Mouse (Mus musculus): ENCODE measurements around the gene Klhl42. TPM values are rescaled to one million over a fixed set of nuclear protein-coding genes. Genes with fewer than 3 reads are reported as not detected.
A peak's percentile ranks its signal among the peaks of the same experiment; 100 is the strongest.

Klhl42 gene
- 3.9 and 6.4 TPM in 2 replicates for polyA plus RNA-seq (2012; rRNA removed)

- no peak for TF ChIP-seq CTCF (IDR thresholded peaks at IDR 0.05; ENCODE audit: extremely low read depth, insufficient read length, insufficient replicate concordance, low read depth, low read length)
- peak; percentile 76 for TF ChIP-seq POLR2A (IDR thresholded peaks at IDR 0.05; ENCODE audit: low read depth, low read length)
- Histone ChIP-seq H3K27ac (ENCODE audit: insufficient read depth, low read depth, low read length) (peak within 1 kb of the TSS; percentile 75), H3K27me3 (ENCODE audit: control insufficient read depth, insufficient read depth, low read length) (no peaks in the 10 kb centered on the region), H3K4me1 (ENCODE audit: control insufficient read depth, insufficient read depth, insufficient read length, low read length) (peaks cover 5% of the 10 kb centered on the region), H3K36me3 (ENCODE audit: control insufficient read depth, insufficient read depth, low read length) (peaks cover 2% of the 10 kb centered on the region; the same call in 1 of the 2 replicates), H3K4me3 (ENCODE audit: low read depth, low read length) (peak within 1 kb of the TSS; percentile 87)
- under 1% methylated on average over 98 of the region's 99 CpGs for WGBS
These were observed at the start of gene Klhl42 for GRCm38 (mm10) chr6:147091136-147092120. Gene Klhl42, plus strand, starts transcription at chr6:147091379.

GRCm38 (mm10) chr6:147042291-147043290 lies 48.6 kb upstream of the Klhl42 start, which contains the start of gene Mrps35:
Gene Mrps35, plus strand, starts transcription at chr6:147042764.
- Histone ChIP-seq H3K27me3 (ENCODE audit: control insufficient read depth, insufficient read depth, low read length) (no peaks in the 10 kb centered on the region), H3K4me1 (ENCODE audit: control insufficient read depth, insufficient read depth, insufficient read length, low read length) (peaks cover 6% of the 10 kb centered on the region; the same call in 1 of the 2 replicates), H3K27ac (ENCODE audit: insufficient read depth, low read depth, low read length) (peak within 1 kb of the TSS; percentile 56), H3K36me3 (ENCODE audit: control insufficient read depth, insufficient read depth, low read length) (peaks cover 9% of the 10 kb centered on the region), H3K4me3 (ENCODE audit: low read depth, low read length) (peak within 1 kb of the TSS; percentile 78)
- 2% methylated on average over 66 of the region's 66 CpGs for WGBS
- no peak for TF ChIP-seq CTCF (IDR thresholded peaks at IDR 0.05; ENCODE audit: extremely low read depth, insufficient read length, insufficient replicate concordance, low read depth, low read length)
- TF ChIP-seq POLR2A (IDR thresholded peaks at IDR 0.05; ENCODE audit: low read depth, low read length), result peak; percentile 88

- no peak for TF ChIP-seq CTCF (IDR thresholded peaks at IDR 0.05; ENCODE audit: extremely low read depth, insufficient read length, insufficient replicate concordance, low read depth, low read length)
- no peak for TF ChIP-seq POLR2A (IDR thresholded peaks at IDR 0.05; ENCODE audit: low read depth, low read length)
- peaks cover 6% of the 10 kb centered on the region; the same call in 1 of the 2 replicates for H3K4me1 ChIP-seq (ENCODE audit: control insufficient read depth, insufficient read depth, insufficient read length, low read length)
- H3K36me3 ChIP-seq (ENCODE audit: control insufficient read depth, insufficient read depth, low read length), result peaks cover 17% of the 10 kb centered on the region
- no peaks in the 10 kb centered on the region for H3K27me3 ChIP-seq (ENCODE audit: control insufficient read depth, insufficient read depth, low read length)
- peak overlapping the region; percentile 31; the same call in 1 of the 2 replicates for H3K4me3 ChIP-seq (ENCODE audit: low read depth, low read length)
- no peak overlapping the region for H3K27ac ChIP-seq (ENCODE audit: insufficient read depth, low read depth, low read length)
- WGBS, result 23% methylated on average over 7 of the region's 7 CpGs
These were observed 47.5 kb upstream of the Klhl42 start for GRCm38 (mm10) chr6:147043633-147044032.

GRCm38 (mm10) chr6:147049239-147049805 lies 41.9 kb upstream of the Klhl42 start:
- Histone ChIP-seq H3K27ac (ENCODE audit: insufficient read depth, low read depth, low read length) (no peak overlapping the region), H3K27me3 (ENCODE audit: control insufficient read depth, insufficient read depth, low read length) (no peaks in the 10 kb centered on the region), H3K36me3 (ENCODE audit: control insufficient read depth, insufficient read depth, low read length) (peaks cover 46% of the 10 kb centered on the region), H3K4me1 (ENCODE audit: control insufficient read depth, insufficient read depth, insufficient read length, low read length) (no peaks in the 10 kb centered on the region), H3K4me3 (ENCODE audit: low read depth, low read length) (no peak overlapping the region)
- WGBS, result 94% methylated on average over 13 of the region's 13 CpGs
- no peak for TF ChIP-seq POLR2A (IDR thresholded peaks at IDR 0.05; ENCODE audit: low read depth, low read length)
- no peak for TF ChIP-seq CTCF (IDR thresholded peaks at IDR 0.05; ENCODE audit: extremely low read depth, insufficient read length, insufficient replicate concordance, low read depth, low read length)

GRCm38 (mm10) chr6:147051666-147052065 lies 39.5 kb upstream of the Klhl42 start:
- 92% methylated on average over 8 of the region's 8 CpGs for WGBS
- Histone ChIP-seq H3K4me1 (ENCODE audit: control insufficient read depth, insufficient read depth, insufficient read length, low read length) (no peaks in the 10 kb centered on the region), H3K4me3 (ENCODE audit: low read depth, low read length) (no peak overlapping the region), H3K27me3 (ENCODE audit: control insufficient read depth, insufficient read depth, low read length) (no peaks in the 10 kb centered on the region), H3K36me3 (ENCODE audit: control insufficient read depth, insufficient read depth, low read length) (peaks cover 57% of the 10 kb centered on the region), H3K27ac (ENCODE audit: insufficient read depth, low read depth, low read length) (no peak overlapping the region)
- no peak for TF ChIP-seq POLR2A (IDR thresholded peaks at IDR 0.05; ENCODE audit: low read depth, low read length)
- no peak for TF ChIP-seq CTCF (IDR thresholded peaks at IDR 0.05; ENCODE audit: extremely low read depth, insufficient read length, insufficient replicate concordance, low read depth, low read length)

- WGBS, result 92% methylated on average over 9 of the region's 9 CpGs
These were observed 38.7 kb upstream of the Klhl42 start for GRCm38 (mm10) chr6:147052440-147052839.

More at GRCm38 (mm10) chr6:147052440-147052839, 38.7 kb upstream of the Klhl42 start:
- no peaks in the 10 kb centered on the region for H3K4me1 ChIP-seq (ENCODE audit: control insufficient read depth, insufficient read depth, insufficient read length, low read length)
- no peak for TF ChIP-seq CTCF (IDR thresholded peaks at IDR 0.05; ENCODE audit: extremely low read depth, insufficient read length, insufficient replicate concordance, low read depth, low read length)
- no peak for TF ChIP-seq POLR2A (IDR thresholded peaks at IDR 0.05; ENCODE audit: low read depth, low read length)
- H3K4me3 ChIP-seq (ENCODE audit: low read depth, low read length), result no peak overlapping the region
- H3K27me3 ChIP-seq (ENCODE audit: control insufficient read depth, insufficient read depth, low read length), result no peaks in the 10 kb centered on the region
- H3K27ac ChIP-seq (ENCODE audit: insufficient read depth, low read depth, low read length), result no peak overlapping the region
- H3K36me3 ChIP-seq (ENCODE audit: control insufficient read depth, insufficient read depth, low read length), result peaks cover 61% of the 10 kb centered on the region
